Mouse (Mus musculus): ENCODE data around the gene Adcy5. TPM values are rescaled to one million over a fixed set of nuclear protein-coding genes. Genes with fewer than 3 reads are reported as not detected.

Gene Adcy5
- polyA plus RNA-seq, 1 experiment from 2014 or later, result 2.7 TPM

GRCm38 (mm10) chr16:35127270-35127669 is 27.4 kb upstream of the Adcy5 start:
- WGBS, result 71% methylated on average over 5 of the region's 5 CpGs
- no peak overlapping the region for H3K4me3 ChIP-seq (replicated peaks)
- no peaks in the 10 kb centered on the region for H3K9me3 ChIP-seq
- H3K27me3 ChIP-seq, result no peaks in the 10 kb centered on the region
- H3K27ac ChIP-seq, result 0 out of 2 replicates have a peak overlapping the region, but pooled peaks have one; percentile 5
- H3K4me2 ChIP-seq, result no peak overlapping the region
- peaks cover 7% of the 10 kb centered on the region for H3K4me1 ChIP-seq (replicated peaks)
- H3K9ac ChIP-seq (replicated peaks), result no peak overlapping the region
- H3K36me3 ChIP-seq, result no peaks in the 10 kb centered on the region
- no peak for ATAC-seq (ENCODE audit: insufficient number of reproducible peaks, insufficient read depth, low FRiP score, low TSS enrichment, low read depth)

- ATAC-seq (ENCODE audit: insufficient number of reproducible peaks, insufficient read depth, low FRiP score, low TSS enrichment, low read depth), result no peak
- Histone ChIP-seq H3K27me3 (no peaks in the 10 kb centered on the region), H3K4me1 (replicated peaks) (no peaks in the 10 kb centered on the region), H3K9me3 (no peaks in the 10 kb centered on the region), H3K9ac (replicated peaks) (no peak overlapping the region), H3K4me2 (no peak overlapping the region), H3K4me3 (replicated peaks) (no peak overlapping the region), H3K27ac (no peak overlapping the region), H3K36me3 (no peaks in the 10 kb centered on the region)
- WGBS, result 71% methylated on average over 3 of the region's 3 CpGs
These were observed 24.5 kb upstream of the Adcy5 start for GRCm38 (mm10) chr16:35130172-35130571.

GRCm38 (mm10) chr16:35139416-35139815 is 15.3 kb upstream of the Adcy5 start:
- no peaks in the 10 kb centered on the region for H3K9me3 ChIP-seq
- WGBS, result 66% methylated on average over 6 of the region's 6 CpGs
- no peak for ATAC-seq (ENCODE audit: insufficient number of reproducible peaks, insufficient read depth, low FRiP score, low TSS enrichment, low read depth)
- no peaks in the 10 kb centered on the region for H3K36me3 ChIP-seq
- no peak overlapping the region for H3K4me2 ChIP-seq
- H3K4me1 ChIP-seq (replicated peaks), result peaks cover 17% of the 10 kb centered on the region
- H3K9ac ChIP-seq (replicated peaks), result no peak overlapping the region
- no peak overlapping the region for H3K27ac ChIP-seq
- H3K4me3 ChIP-seq (replicated peaks), result no peak overlapping the region
- H3K27me3 ChIP-seq, result no peaks in the 10 kb centered on the region

GRCm38 (mm10) chr16:35139873-35140619 is 14.6 kb upstream of the Adcy5 start:
- H3K4me2 ChIP-seq, result peak overlapping the region; percentile 30
- 20% methylated on average over 11 of the region's 11 CpGs for WGBS
- H3K9ac ChIP-seq (replicated peaks), result no peak overlapping the region
- peaks cover 17% of the 10 kb centered on the region for H3K4me1 ChIP-seq (replicated peaks)
- peak overlapping the region; percentile 68 for H3K27ac ChIP-seq
- no peak overlapping the region for H3K4me3 ChIP-seq (replicated peaks)
- peak; percentile 38 for ATAC-seq (ENCODE audit: insufficient number of reproducible peaks, insufficient read depth, low FRiP score, low TSS enrichment, low read depth)
- H3K36me3 ChIP-seq, result no peaks in the 10 kb centered on the region
- H3K27me3 ChIP-seq, result no peaks in the 10 kb centered on the region
- H3K9me3 ChIP-seq, result peaks cover under 1% of the 10 kb centered on the region; the same call in 1 of the 2 replicates

GRCm38 (mm10) chr16:35140620-35140975 is 14.1 kb upstream of the Adcy5 start:
- H3K27me3 ChIP-seq, result no peaks in the 10 kb centered on the region
- WGBS, result 36% methylated on average over 9 of the region's 9 CpGs
- no peak overlapping the region for H3K9ac ChIP-seq (replicated peaks)
- no peaks in the 10 kb centered on the region for H3K36me3 ChIP-seq
- no peak overlapping the region for H3K4me2 ChIP-seq
- no peak overlapping the region for H3K27ac ChIP-seq
- no peak overlapping the region for H3K4me3 ChIP-seq (replicated peaks)
- peaks cover 17% of the 10 kb centered on the region for H3K4me1 ChIP-seq (replicated peaks)
- peaks cover 3% of the 10 kb centered on the region; the same call in 1 of the 2 replicates for H3K9me3 ChIP-seq
- ATAC-seq (ENCODE audit: insufficient number of reproducible peaks, insufficient read depth, low FRiP score, low TSS enrichment, low read depth), result no peak

GRCm38 (mm10) chr16:35141839-35142238 is 12.8 kb upstream of the Adcy5 start:
- WGBS, result 60% methylated on average over 8 of the region's 8 CpGs
- Histone ChIP-seq H3K27me3 (no peaks in the 10 kb centered on the region), H3K4me2 (no peak overlapping the region), H3K4me1 (replicated peaks) (peaks cover 17% of the 10 kb centered on the region), H3K9ac (replicated peaks) (no peak overlapping the region), H3K36me3 (no peaks in the 10 kb centered on the region), H3K4me3 (replicated peaks) (no peak overlapping the region), H3K9me3 (peaks cover 3% of the 10 kb centered on the region; the same call in 1 of the 2 replicates), H3K27ac (no peak overlapping the region)
- ATAC-seq (ENCODE audit: insufficient number of reproducible peaks, insufficient read depth, low FRiP score, low TSS enrichment, low read depth), result no peak

GRCm38 (mm10) chr16:35146153-35146552 is 8.5 kb upstream of the Adcy5 start:
- ATAC-seq (ENCODE audit: insufficient number of reproducible peaks, insufficient read depth, low FRiP score, low TSS enrichment, low read depth), result no peak
- Histone ChIP-seq H3K9me3 (peaks cover 3% of the 10 kb centered on the region; the same call in 1 of the 2 replicates), H3K4me3 (replicated peaks) (no peak overlapping the region), H3K9ac (replicated peaks) (no peak overlapping the region), H3K27ac (no peak overlapping the region), H3K4me1 (replicated peaks) (no peaks in the 10 kb centered on the region; the same call in 1 of the 2 replicates), H3K36me3 (no peaks in the 10 kb centered on the region), H3K27me3 (peaks cover 9% of the 10 kb centered on the region), H3K4me2 (no peak overlapping the region)
- 9% methylated on average over 4 of the region's 4 CpGs for WGBS

- H3K9me3 ChIP-seq, result no peaks in the 10 kb centered on the region
- no peaks in the 10 kb centered on the region for H3K36me3 ChIP-seq
- no peak for ATAC-seq (ENCODE audit: insufficient number of reproducible peaks, insufficient read depth, low FRiP score, low TSS enrichment, low read depth)
- H3K27me3 ChIP-seq, result peaks cover 66% of the 10 kb centered on the region
- H3K27ac ChIP-seq, result no peak overlapping the region
- no peak overlapping the region for H3K9ac ChIP-seq (replicated peaks)
- H3K4me3 ChIP-seq (replicated peaks), result no peak overlapping the region; the same call in 1 of the 2 replicates
- 8% methylated on average over 12 of the region's 12 CpGs for WGBS
- peak overlapping the region; percentile 97; the same call in 1 of the 2 replicates for H3K4me2 ChIP-seq
- peaks cover 44% of the 10 kb centered on the region for H3K4me1 ChIP-seq (replicated peaks)
These were observed 1.4 kb upstream of the Adcy5 start for GRCm38 (mm10) chr16:35153146-35153755.

- Histone ChIP-seq H3K36me3 (no peaks in the 10 kb centered on the region), H3K27ac (0 out of 2 replicates have a peak overlapping the region, but pooled peaks have one; percentile 35), H3K9me3 (no peaks in the 10 kb centered on the region), H3K4me2 (peak overlapping the region; percentile 97), H3K4me1 (replicated peaks) (peaks cover 44% of the 10 kb centered on the region), H3K9ac (replicated peaks) (peak overlapping the region; percentile 81), H3K4me3 (replicated peaks) (peak overlapping the region; percentile 72), H3K27me3 (peaks cover 70% of the 10 kb centered on the region)
- ATAC-seq (ENCODE audit: insufficient number of reproducible peaks, insufficient read depth, low FRiP score, low TSS enrichment, low read depth), result peak; percentile 63
- WGBS, result under 1% methylated on average over 29 of the region's 29 CpGs
These were observed 434 bp upstream of the Adcy5 start for GRCm38 (mm10) chr16:35154245-35154640.

GRCm38 (mm10) chr16:35155391-35156305 is 971 bp downstream of the Adcy5 start:
- H3K27ac ChIP-seq, result no peak overlapping the region
- WGBS, result 1% methylated on average over 79 of the region's 87 CpGs
- H3K9ac ChIP-seq (replicated peaks), result peak overlapping the region; percentile 81
- H3K36me3 ChIP-seq, result no peaks in the 10 kb centered on the region
- H3K4me2 ChIP-seq, result peak overlapping the region; percentile 97
- peaks cover 66% of the 10 kb centered on the region for H3K27me3 ChIP-seq
- peak; percentile 28 for ATAC-seq (ENCODE audit: insufficient number of reproducible peaks, insufficient read depth, low FRiP score, low TSS enrichment, low read depth)
- H3K4me1 ChIP-seq (replicated peaks), result peaks cover 56% of the 10 kb centered on the region
- peak overlapping the region; percentile 72 for H3K4me3 ChIP-seq (replicated peaks)
- no peaks in the 10 kb centered on the region for H3K9me3 ChIP-seq

- H3K27me3 ChIP-seq, result peaks cover 60% of the 10 kb centered on the region
- H3K9ac ChIP-seq (replicated peaks), result peak overlapping the region; percentile 81
These were observed 1.6 kb downstream of the Adcy5 start for GRCm38 (mm10) chr16:35156306-35156695.

More at GRCm38 (mm10) chr16:35156306-35156695, 1.6 kb downstream of the Adcy5 start:
- Histone ChIP-seq H3K4me3 (replicated peaks) (peak overlapping the region; percentile 72), H3K4me1 (replicated peaks) (peaks cover 61% of the 10 kb centered on the region), H3K9me3 (no peaks in the 10 kb centered on the region), H3K27ac (no peak overlapping the region), H3K4me2 (peak overlapping the region; percentile 97), H3K36me3 (no peaks in the 10 kb centered on the region)
- 3% methylated on average over 48 of the region's 48 CpGs for WGBS
- no peak for ATAC-seq (ENCODE audit: insufficient number of reproducible peaks, insufficient read depth, low FRiP score, low TSS enrichment, low read depth)
